Mouse (Mus musculus) cerebellum, postnatal 4 days (tissue): Measurements from ENCODE around the gene Uvrag.
"Not testable (repeated sequence)": the region's sequence is repeated elsewhere in the genome, so short reads cannot be mapped to it uniquely, and the experiment has no call there.

Source experiments
- DNase-seq, 2 experiments: peaks; one replicate each; pipeline ENCODE4 v3.0.0; 2022; ENCODE audit warnings: low spot score in 2 of 2, mixed read lengths in 1 of 2

The Uvrag gene

GRCm38 (mm10) chr7:98983058-98983457, 157.9 kb downstream of the Uvrag start:
- DNase-seq, result no peak

GRCm38 (mm10) chr7:98981423-98981822, 159.5 kb downstream of the Uvrag start:
- DNase-seq, result no peak

- no peak for DNase-seq
These were observed 164.0 kb downstream of the Uvrag start for GRCm38 (mm10) chr7:98976839-98977457.

GRCm38 (mm10) chr7:98974590-98974989, 166.4 kb downstream of the Uvrag start:
- DNase-seq, result no peak

GRCm38 (mm10) chr7:98970721-98971120, 170.2 kb downstream of the Uvrag start:
- no peak for DNase-seq

GRCm38 (mm10) chr7:98968741-98969395, 172.1 kb downstream of the Uvrag start:
- DNase-seq, result no peak

GRCm38 (mm10) chr7:98968082-98968674, 172.8 kb downstream of the Uvrag start:
- DNase-seq, result no peak

GRCm38 (mm10) chr7:98967672-98968071, 173.3 kb downstream of the Uvrag start:
- no peak for DNase-seq

GRCm38 (mm10) chr7:98963581-98963980, 177.4 kb downstream of the Uvrag start:
- not testable (repeated sequence) for DNase-seq

GRCm38 (mm10) chr7:98962547-98963311, 178.2 kb downstream of the Uvrag start:
- DNase-seq, result peak; percentile 53 to 71

GRCm38 (mm10) chr7:98962074-98962473, 178.9 kb downstream of the Uvrag start:
- DNase-seq, result no peak

GRCm38 (mm10) chr7:98960274-98960673, 180.7 kb downstream of the Uvrag start:
- DNase-seq, result no peak

GRCm38 (mm10) chr7:98959246-98959645, 181.7 kb downstream of the Uvrag start:
- DNase-seq, result no peak

GRCm38 (mm10) chr7:98958172-98958571, 182.8 kb downstream of the Uvrag start:
- DNase-seq, result no peak

GRCm38 (mm10) chr7:98957111-98957741, 183.7 kb downstream of the Uvrag start:
- no peak for DNase-seq

GRCm38 (mm10) chr7:98956609-98957008, 184.3 kb downstream of the Uvrag start:
- DNase-seq, result no peak

GRCm38 (mm10) chr7:98953649-98954048, 187.3 kb downstream of the Uvrag start:
- DNase-seq, result no peak

- no peak for DNase-seq
These were observed 196.0 kb downstream of the Uvrag start for GRCm38 (mm10) chr7:98944986-98945385.

- DNase-seq, result no peak
These were observed 197.3 kb downstream of the Uvrag start for GRCm38 (mm10) chr7:98943687-98944086.

GRCm38 (mm10) chr7:98942746-98943145, 198.2 kb downstream of the Uvrag start:
- DNase-seq, result no peak

GRCm38 (mm10) chr7:98939194-98939593, 201.7 kb downstream of the Uvrag start:
- no peak for DNase-seq

GRCm38 (mm10) chr7:98938621-98939020, 202.3 kb downstream of the Uvrag start:
- no peak for DNase-seq
